Mouse (Mus musculus): ENCODE data around the gene Ubac2.

Gene Ubac2

DNA sequence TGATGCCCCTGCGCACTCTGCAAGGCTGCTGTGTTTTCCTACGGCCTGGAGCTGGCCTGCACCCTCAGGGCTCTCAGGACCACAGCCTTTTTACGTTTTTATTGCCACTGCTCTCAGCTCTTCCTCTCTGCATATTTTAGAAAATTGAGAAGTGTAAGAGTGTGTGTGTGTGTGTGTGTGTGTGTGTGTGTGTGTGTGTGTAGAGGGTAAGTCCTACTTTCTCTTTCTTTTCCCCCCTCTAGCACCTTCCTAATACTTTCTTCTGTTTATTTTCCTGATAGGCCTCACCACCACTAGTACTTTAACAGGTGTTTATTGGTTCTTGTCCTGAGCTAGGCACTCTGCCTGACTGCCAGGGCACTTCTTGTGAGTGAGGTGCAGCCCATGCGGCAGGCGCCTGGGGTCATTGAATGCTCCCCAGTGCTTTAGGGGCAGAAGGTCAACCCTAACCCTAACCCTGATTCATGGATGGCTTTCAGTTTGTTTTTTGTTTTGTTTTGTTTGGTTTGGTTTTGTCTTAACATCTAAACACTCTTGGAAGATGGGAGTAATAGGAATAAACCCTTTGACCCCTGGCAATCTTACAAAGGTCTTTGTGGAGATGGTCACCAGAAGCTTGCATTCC is 16.2 kb downstream of the Ubac2 start:
- DNase-seq (ENCODE audit: low read depth, low spot score) = no peak

DNA sequence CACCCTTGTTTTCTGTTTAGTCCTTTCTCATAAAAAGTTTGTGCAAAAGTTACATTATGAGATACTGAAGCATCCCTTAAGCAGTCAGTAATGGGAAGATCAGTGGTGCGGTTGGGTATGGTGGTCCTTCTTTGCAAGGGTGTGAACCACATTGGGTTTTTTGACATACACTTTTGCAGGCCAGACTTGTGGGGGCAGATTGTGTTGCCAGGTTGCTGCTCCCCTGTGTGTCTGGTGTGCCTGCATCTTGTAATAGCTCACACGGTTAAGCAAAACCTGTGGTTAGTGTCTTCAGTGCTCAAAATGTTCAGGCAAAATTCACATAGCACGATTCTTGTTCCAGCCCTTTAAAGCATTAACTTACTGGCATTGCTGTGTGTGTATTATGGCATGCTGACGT is 16.9 kb downstream of the Ubac2 start:
- no peak for DNase-seq (ENCODE audit: low read depth, low spot score)

DNA sequence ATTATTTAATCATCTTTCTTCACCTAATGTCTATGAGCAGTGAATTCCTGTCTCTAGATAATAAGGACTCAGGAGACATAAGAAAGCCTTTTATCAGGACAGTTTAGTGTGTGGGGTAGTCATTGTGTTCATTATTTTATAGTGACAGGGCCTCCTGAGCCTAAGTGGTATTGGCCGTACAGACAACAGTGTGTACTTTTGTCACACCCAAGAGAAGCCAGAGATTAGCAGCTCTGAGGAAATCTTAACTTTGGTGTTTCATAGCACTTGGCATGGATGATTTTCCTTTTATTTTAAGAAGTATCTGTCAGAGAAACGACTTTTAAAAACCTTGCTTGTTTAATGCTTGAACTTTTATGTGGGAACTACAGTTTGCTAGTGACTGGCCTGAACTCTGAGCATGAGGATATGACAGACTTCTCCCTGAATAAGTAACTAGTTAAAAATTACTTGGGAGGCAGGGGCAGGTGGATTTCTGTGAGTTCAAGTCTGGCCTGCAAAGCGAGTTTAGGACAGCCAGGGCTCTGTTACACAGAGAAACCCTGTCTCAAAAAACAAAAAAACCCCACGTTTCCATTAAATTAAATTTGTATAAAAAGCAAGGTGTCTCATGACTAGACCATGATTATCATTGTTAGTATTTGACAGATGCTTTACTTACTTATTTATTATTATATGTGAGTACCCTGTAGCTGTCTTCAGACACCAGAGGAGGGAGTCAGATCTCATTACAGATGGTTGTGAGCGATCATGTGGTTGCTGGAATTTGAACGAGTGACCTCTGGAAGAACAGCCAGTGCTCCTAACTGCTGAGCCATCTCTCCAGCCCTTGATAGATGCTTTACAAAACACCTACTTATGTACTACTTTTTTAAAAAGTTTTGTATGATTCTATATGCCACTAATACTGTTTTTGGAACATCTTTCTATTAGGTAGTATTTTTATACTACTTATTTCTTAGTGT is 18.0 kb downstream of the Ubac2 start:
- no peak for DNase-seq (ENCODE audit: low read depth, low spot score)

DNA sequence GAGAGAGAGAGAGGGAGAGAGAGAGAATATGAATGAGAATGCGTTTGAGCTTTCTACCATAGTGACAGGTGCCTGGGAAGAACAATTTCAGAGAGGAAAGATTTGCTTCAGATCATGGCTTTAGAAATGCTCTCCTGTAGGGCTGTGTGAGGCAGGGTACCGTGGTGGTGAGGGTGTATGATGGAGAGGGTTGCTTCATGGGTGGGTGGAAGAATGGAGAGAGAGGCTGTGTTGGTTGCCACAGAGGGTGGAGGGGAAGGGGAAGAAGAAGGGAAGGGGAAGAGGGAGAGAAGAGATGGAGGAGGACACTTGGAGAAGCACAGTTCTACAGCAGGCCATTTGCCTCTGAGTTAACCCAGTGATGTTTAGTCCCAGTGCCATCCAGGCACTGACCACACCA is 19.4 kb downstream of the Ubac2 start:
- no peak for DNase-seq (ENCODE audit: low read depth, low spot score)

DNA sequence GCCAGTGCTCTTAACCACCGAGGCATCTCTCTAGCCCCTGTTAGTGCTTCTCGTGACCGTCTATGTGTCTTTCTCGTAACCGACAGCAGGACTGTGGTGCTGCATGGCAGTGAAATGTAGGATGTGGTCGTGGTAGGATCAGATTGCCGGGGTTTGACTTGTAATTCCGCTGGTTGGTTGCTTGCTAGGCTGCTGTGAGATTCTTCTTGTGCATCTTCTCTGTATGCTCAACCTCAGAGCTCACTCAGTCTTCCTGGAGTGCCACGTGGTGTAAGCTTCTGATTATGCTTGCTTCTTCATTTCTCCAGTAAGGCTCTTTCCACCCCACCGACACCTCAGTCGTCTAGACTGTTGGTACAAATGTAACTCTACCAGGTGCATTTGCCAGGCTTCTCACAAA is 20.1 kb downstream of the Ubac2 start:
- peak; percentile 36 for DNase-seq (ENCODE audit: low read depth, low spot score)

DNA sequence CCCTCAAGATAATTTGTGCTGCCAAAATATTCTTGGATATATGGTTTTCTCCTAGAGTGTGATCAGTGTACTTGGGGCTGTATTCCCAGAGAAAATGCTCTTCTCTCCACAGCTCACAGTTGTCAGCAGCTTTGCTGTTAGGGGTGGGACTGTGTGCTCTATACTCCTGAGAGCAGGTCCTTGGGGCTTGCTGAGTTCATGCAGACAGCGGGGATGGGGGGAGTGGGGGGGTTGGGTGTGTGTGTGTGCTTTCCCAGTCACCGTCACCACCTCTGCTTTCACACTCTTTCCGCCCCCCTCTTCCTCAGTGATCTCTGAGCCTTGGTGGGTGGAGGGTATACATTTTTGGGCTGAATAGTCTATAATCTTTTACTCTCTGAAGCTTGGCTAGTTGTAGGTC is 20.7 kb downstream of the Ubac2 start:
- peak; percentile 31 for DNase-seq (ENCODE audit: low read depth, low spot score)

DNA sequence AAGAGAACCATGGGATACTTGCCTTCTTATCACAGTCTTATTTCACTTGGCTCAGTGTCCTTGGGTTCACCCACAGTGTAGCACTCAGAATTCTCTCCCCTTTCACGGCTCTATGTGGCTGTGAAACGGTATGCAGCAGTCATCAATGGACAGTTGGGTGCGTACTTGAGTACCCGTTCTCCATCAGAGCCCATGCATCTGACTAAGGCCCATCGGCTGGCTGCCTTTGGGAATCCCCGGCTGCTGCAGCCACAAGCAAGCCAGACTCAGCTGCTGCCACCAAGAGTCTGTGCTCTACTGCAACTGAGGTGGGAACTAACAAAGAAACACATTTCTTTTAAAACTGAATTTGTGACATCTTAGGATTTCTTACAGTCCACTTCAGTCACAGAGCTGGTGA is 23.1 kb downstream of the Ubac2 start:
- DNase-seq (ENCODE audit: low read depth, low spot score) = no peak

DNA sequence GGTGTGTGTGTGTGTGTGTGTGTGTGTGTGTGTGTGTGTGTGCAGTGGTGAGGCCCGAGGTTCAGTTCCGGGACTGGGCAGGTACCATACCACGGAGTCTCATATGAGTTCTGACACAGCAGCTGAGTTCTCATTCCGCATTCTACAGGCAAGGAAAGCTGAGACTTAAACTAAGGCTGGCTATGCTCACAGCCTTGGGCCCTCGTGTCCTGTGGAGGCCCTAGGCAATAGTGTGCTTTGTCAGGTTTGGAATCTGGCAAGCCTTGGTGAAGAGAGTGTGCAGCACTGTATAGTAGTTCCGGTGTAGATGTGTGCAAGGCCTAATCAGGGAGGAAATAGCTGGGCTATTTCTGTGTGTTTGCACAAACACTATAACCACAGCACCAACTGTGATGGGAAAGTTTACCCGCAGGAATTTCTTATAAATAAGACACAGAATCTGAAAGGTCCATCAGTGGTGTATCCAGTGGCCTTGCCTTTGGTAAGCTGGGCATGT is 25.0 kb downstream of the Ubac2 start:
- no peak for DNase-seq (ENCODE audit: low read depth, low spot score)

DNA sequence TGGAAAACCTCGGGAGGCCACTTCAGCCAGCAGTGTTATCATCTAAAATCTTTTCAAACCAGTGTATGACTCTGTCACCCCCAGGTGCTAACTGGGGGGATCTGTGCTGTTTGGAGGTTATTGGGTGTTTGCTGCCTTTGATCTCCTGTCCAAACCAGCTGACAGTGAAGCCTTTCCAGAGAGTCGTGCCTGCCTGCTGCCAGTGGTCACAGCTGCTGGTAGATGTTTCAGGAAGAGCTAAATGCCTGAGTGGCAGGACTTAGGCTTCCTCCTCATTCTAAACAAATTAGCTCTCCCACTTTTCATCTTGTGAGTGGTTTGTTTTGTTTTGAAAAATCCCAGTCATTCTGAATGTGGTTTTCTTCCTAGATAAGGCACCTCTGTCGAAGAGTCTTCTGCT is 26.3 kb downstream of the Ubac2 start:
- no peak for DNase-seq (ENCODE audit: low read depth, low spot score)

DNA sequence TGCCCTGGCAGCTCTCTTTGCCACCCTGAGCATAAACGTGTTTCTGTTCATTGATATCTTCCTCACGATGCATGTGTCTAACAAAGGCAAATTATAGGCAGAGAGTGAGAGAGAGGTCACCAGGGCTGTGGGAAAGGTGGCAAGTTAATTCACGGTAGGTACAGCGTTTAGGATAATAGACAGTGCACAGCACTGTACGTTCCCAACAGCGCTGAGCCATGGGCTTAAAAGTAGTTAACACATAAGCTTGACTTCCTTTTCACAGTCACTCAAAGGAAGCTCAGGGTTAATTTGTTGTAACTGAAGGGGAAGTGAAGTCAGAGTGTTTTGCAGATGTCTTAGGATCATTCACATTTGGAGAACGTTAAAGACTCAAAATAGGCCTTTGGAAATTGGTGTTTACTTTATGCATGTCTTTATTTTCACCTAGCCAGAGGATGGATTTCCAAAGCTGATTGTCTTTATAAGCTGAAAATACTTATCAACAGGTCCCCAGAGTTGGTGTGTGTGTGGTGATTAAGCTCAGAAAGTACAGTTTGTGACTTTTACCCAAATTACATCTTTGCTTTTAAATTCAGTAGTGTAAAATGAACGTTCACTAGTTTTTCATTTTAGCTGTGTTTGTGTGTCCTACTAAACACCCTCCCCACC is 28.0 kb downstream of the Ubac2 start:
- no peak for DNase-seq (ENCODE audit: low read depth, low spot score)

DNA sequence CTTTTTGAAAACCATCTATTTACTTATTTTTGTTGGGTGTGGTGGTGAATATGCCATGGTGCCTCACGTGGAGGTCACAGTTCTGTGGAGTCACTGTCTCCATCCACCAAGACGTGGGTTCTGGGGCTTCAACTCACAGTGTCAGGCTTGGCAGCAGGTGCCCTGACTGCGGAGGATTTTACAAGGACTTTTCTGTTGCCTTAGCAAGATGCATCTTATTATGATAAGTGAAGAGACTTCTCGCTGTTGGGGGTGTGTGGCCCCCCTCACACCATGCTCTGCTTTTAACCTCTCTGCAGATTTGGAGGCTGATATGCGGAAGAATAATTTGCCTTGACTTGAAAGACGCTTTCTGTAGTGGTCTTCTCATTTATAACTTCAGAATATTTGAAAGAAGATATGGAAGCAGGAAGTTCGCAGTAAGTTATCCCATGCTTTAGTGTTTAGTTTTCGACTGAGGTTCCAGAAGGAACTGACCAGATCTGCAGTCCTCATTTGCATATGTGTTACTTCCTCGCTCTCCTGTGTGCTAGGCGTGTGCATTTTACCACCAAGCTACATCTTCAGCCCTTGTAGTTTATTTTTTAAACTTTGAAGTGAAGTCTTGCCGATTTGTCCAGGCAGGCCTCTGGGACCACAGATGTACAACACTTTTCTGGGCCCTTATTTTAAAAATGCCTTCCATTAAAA is 28.7 kb downstream of the Ubac2 start:
- DNase-seq (ENCODE audit: low read depth, low spot score) = no peak

DNA sequence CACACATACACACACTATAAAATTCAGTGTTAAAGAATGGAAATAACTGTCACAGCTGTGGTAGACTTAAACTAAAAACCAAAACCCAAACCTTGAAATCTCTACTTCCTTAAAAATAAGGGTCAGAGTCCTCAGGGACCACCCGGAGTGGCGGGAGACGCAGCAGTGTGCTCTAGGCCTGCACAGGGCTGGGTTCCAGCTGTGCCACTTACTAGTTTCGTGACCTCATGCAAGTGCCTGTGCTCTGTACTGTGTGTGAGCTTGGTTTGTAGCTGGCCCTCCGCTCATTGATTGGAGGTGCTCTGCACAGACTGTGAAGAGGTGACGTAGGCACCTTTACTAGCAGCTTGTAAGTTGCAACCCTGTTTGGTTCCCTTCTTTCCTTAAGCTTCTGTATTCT is 31.4 kb downstream of the Ubac2 start:
- DNase-seq (ENCODE audit: low read depth, low spot score) = no peak

DNA sequence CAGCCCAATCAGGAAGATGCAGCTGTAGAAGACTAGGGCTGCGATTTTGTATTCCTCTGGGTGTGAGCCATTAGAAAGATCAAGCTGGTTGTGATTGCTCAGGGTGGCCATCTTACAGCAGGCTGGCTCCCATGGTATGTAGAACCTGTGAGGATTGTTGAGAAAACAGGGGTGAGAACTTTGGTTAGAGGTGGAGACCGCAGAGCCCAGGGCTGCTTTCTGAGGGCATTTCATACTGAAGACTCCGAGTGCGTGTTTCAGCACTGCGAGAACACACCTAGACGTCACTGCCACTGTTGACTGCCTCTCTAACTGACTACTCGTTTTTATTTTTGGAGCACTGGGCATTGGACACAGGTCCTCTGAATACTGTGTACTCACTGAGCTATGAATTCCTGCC is 34.1 kb downstream of the Ubac2 start:
- no peak for DNase-seq (ENCODE audit: low read depth, low spot score)

DNA sequence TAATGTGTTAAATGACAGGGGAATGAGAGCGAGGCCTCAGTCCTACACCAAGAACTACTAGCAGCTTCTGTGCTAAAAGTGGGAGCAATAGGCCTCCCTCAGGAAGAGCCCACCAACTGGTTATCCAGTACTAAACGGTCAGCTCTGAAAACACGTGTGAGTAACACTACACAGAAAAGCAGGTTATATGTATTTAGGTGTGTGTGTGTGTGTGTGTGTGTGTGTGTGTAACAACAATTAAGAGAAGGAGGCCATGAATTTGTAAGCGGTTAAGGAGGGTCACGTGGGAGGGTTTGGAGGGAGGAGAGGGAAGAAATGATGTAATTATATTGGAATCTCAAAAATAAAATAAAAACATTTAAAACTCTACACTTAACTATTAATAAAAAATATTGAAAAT is 36.7 kb downstream of the Ubac2 start:
- DNase-seq (ENCODE audit: low read depth, low spot score) = no peak

DNA sequence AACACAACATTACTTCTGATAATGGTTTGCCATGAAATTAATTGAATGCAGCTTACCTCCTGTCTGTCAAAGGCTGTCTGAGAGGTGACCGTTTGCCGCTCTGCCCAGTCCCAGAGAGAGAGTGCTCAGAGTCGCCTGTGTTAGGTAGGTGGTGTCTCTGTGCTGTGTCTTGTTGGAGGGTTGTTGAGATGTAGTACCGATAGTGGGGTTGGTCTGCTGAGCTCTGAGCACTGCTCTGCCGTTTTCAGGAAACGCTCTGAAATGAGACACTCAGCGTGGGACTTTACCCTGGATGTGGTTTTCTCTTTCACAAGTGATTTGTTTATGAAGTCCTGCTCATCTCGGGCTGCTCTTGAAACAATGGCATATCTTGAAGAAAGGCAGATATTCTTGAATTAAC is 37.2 kb downstream of the Ubac2 start, which contains the start of gene Gpr18:
TSS of gene Gpr18 (minus strand) at position 161 of the 400 bp plus-strand sequence.
- no peak for DNase-seq (ENCODE audit: low read depth, low spot score)

DNA sequence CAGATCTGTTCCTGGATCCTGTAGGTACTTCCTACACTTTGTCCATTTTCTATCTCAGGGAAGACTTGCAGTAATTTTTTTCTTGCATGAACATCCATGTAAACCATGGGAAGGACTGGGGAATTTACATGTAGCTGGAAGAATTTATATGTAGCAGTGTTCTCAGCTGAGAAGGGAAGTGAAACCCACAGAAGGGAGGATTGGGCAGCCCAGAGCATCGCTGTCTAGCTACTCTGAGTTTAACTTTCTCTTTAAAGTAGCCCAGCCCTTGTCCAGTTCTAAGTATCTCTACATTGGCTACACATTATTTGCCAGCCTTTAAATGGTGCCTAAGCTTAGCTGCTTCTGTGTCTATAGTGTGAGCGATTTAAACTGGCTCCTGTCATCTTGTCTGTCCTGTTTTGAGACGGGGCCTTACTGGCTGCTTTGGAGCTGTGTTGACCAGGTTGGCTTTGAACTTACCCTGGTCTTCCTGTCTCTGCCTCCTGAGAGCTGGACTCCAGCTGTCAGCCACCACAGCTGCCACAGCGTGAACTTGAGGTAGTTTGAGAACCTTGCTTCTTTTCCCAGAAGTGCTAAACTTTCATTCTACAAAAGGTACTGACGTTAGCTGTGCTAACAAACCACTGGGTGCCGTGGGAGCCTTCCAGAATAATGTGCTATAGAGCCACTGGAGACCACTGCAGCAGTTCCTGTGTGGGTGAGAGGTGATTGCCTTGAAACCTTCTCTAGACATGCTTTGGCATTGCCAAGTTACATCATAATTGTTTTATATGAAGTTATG is 38.1 kb downstream of the Ubac2 start:
- DNase-seq (ENCODE audit: low read depth, low spot score) = no peak

DNA sequence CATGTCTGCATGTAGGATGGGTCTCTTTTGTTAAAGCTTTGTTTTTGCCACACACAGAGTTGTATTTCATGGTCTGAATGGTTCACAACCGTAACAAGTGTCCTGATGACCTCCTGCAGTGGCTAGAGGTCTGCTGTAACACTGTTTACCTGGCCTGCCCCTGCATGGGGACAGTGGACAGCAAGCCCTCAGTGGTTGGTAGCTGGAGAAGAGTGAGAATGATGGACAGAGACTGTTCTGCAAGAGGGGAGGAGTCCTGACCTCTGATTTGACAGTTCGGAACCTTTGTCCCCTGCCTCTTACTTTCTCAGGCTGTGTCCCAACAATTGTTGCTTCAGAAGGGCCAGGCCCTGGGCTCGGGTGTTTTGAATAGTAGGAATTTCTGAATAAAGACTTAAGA is 39.8 kb downstream of the Ubac2 start:
- DNase-seq (ENCODE audit: low read depth, low spot score) = no peak

DNA sequence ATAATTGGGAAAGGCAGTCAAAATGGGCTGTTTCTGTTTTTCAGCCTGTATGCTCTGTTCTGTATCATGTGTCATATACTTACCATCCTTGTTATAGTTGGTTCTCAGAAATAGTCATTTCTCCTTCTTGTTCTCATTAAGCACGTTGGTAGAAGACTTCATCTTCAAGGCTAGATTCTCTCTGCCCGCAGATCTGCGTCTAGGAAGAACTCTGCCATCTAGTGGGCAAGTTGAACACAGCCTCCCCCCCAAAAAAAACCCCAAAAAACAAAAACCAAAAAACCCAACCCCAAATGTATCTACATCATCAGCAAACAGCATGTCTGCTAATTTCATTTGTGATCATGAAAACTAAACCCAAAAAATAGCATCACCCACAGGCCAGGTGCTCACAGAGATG is 41.3 kb downstream of the Ubac2 start:
- DNase-seq (ENCODE audit: low read depth, low spot score) = peak; percentile 70

DNA sequence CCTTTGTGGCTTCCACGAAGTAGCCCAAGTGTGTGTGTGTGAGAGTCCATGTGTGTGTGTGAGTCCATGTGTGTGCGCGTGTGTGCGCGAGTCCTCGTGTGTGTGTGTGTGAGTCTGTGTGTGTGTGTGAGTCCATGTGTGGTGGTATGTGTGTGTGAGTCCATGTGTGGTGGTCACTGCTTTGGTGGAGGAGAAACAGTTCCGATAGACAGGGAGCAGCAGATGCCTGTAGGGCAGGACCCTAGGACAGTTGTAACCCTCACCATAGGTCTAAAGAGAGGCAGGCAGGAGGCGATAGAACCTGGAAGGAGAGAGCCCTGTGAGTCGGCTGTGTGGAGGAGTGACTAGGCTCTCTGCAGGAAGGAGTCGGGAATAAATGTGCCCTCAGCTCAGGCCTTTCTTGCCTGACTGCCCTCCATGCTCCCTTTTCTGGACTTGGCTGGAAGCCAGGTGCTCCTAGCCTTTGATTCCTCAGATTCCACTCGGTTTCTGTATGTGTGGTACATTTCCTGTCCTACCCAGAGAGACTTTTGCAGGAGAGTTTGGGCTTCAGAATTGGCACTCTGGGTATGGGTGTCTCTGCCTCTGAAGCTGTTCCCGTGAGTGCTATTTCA is 42.2 kb downstream of the Ubac2 start:
- peak; percentile 14 for DNase-seq (ENCODE audit: low read depth, low spot score)

DNA sequence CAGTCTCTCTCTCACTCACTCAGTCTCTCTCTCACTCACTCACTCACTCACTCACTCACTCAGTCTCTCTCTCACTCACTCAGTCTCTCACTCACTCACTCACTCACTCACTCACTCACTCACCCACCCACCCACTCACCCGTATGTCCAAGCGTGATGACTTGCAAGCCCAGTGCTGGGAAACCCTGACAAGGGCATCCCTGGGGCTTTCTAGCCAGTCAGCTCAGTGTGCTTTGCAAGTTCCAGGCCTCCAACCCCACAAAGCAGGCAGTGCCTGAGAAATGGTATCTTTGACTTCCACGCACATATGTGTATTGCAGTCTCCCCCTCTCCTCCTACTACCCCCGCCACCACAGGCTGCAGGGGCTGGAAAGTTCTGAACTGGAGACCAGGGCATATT is 43.6 kb downstream of the Ubac2 start:
- DNase-seq (ENCODE audit: low read depth, low spot score) = no peak

DNA sequence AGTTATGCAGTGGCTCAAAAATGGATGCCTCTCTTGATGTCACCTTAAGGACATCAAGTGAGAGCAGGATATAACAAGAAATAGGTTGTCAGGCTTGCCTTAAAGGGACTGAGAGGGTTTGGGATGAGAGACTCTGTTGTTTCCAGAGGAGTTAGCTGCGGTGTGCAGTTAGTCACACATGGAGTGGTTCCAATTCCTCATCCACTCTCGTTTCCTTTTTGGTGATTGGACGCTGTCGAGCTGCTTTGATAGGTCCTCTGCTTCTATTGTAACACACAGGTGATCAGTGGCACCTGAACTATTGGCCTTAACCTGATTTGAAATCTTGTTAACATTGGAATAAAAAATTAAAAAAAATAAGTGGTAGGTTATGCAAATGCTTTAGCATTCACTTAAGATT is 44.3 kb downstream of the Ubac2 start:
- DNase-seq (ENCODE audit: low read depth, low spot score) = no peak

All from brain, adult 2 months (tissue).